Mouse (Mus musculus) CH12.LX (cell line): ENCODE measurements around the gene Lzts2.

Source experiments
- BHLHE40 ChIP-seq: IDR thresholded peaks from 2 replicates; pipeline ENCODE4 v1.6.1; 2011; ENCODE audit warnings: mild to moderate bottlenecking, low read depth, low read length, improper control_type of control experiment
- CHD2 ChIP-seq: IDR thresholded peaks from 2 replicates; pipeline ENCODE4 v1.6.1; 2011; ENCODE audit warnings: low read length, improper control_type of control experiment
- CTCF ChIP-seq, 2 experiments: IDR thresholded peaks in 1 of 2; conservative IDR thresholded peaks in 1 of 2; 2 replicates each; pipeline ENCODE4 v1.5.1; 2011 to 2012; ENCODE audit warnings: low read depth in 2 of 2, low read length in 2 of 2, improper control_type of control experiment in 1 of 2, inconsistent platforms in 1 of 2, mild to moderate bottlenecking in 1 of 2, moderate library complexity in 1 of 2
- ELF1 ChIP-seq: IDR thresholded peaks from 2 replicates; pipeline ENCODE4 v1.6.1; 2014; ENCODE audit warnings: low read depth, mild to moderate bottlenecking, inconsistent platforms, low read length, improper control_type of control experiment
- EP300 ChIP-seq: IDR thresholded peaks from 2 replicates; pipeline ENCODE4 v1.6.1; 2011; ENCODE audit warnings: low read length, improper control_type of control experiment
- HCFC1 ChIP-seq: IDR thresholded peaks from 2 replicates; pipeline ENCODE4 v1.6.1; 2012; ENCODE audit warnings: low read depth, mild to moderate bottlenecking, inconsistent platforms, low read length, improper control_type of control experiment
- MYC ChIP-seq: IDR thresholded peaks from 2 replicates; pipeline ENCODE4 v1.6.1; 2011; ENCODE audit warnings: low read depth, mild to moderate bottlenecking, improper control_type of control experiment, low read length
- NRF1 ChIP-seq: IDR thresholded peaks from 2 replicates; pipeline ENCODE4 v1.6.1; 2014; ENCODE audit warnings: low read depth, mild to moderate bottlenecking, inconsistent platforms, low read length, improper control_type of control experiment, moderate library complexity
- POLR2A ChIP-seq: IDR thresholded peaks from 2 replicates; pipeline ENCODE4 v1.6.1; 2011; ENCODE audit warnings: low read depth, mild to moderate bottlenecking, improper control_type of control experiment, low read length
- SIN3A ChIP-seq: IDR thresholded peaks from 2 replicates; pipeline ENCODE4 v1.6.1; 2012; ENCODE audit warnings: low read length, improper control_type of control experiment, inconsistent platforms
- TCF12 ChIP-seq: IDR thresholded peaks from 2 replicates; pipeline ENCODE4 v1.6.1; 2014; ENCODE audit warnings: low read depth, mild to moderate bottlenecking, inconsistent platforms, low read length, improper control_type of control experiment
- USF1 ChIP-seq: IDR thresholded peaks from 2 replicates; pipeline ENCODE4 v1.6.1; 2014; ENCODE audit warnings: low read depth, mild to moderate bottlenecking, inconsistent platforms, low read length, improper control_type of control experiment
- USF2 ChIP-seq: conservative IDR thresholded peaks from 2 replicates; pipeline ENCODE4 v1.6.1; 2011; ENCODE audit warnings: low read depth, low read length, improper control_type of control experiment
- ZKSCAN1 ChIP-seq: IDR thresholded peaks from 2 replicates; pipeline ENCODE4 v1.6.1; 2012; ENCODE audit warnings: low read depth, inconsistent platforms, low read length, improper control_type of control experiment, borderline replicate concordance

GRCm38 (mm10) chr19:44982477-44983115, 31.6 kb upstream of the Lzts2 start:
- no peak for TF ChIP-seq CTCF (conservative IDR thresholded peaks at IDR 0.05 in 1 of 2, IDR thresholded peaks at IDR 0.05 in 1 of 2; ENCODE audit: low read depth in 2 of 2, low read length in 2 of 2)
- TF ChIP-seq ZKSCAN1: no peak
- TF ChIP-seq TCF12: no peak
- no peak for TF ChIP-seq NRF1
- TF ChIP-seq EP300: no peak
- no peak for TF ChIP-seq HCFC1
- no peak for TF ChIP-seq USF1
- no peak for TF ChIP-seq ELF1
- no peak for TF ChIP-seq USF2
- TF ChIP-seq CHD2: no peak
- no peak for TF ChIP-seq POLR2A
- no peak for TF ChIP-seq MYC
- TF ChIP-seq SIN3A: no peak
- TF ChIP-seq BHLHE40: no peak
